Mouse (Mus musculus) E14TG2a.4 (cell line): ENCODE data around the gene Pla2g12b.

Experiments
- CTCF ChIP-seq: conservative IDR thresholded peaks from 2 replicates; pipeline ENCODE4 v1.5.1; 2014; ENCODE audit warnings: low read length
- POU5F1 ChIP-seq: IDR thresholded peaks from 2 replicates; pipeline ENCODE4 v1.6.1; 2014; ENCODE audit warnings: low read length, borderline replicate concordance

DNA sequence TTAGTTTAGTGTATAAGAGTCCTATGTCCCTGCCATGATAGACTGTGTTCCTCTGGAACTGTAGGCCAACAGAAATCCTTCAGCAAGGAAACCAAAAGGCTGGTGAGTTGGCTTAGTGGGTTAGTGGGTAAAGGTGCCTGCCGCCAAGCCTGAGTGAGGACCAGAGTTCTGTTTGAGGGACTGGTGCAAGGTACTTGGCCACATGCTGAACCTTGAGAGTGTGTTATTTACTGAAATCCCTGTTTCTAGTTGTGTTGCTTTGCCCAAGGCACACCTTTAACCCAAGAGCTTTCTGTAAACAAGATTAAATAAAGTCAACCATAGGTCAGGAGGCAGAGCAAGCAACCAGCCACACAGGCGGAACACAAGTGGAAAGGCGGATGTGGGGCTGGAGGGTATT, 62.1 kb downstream of the Pla2g12b start:
- TF ChIP-seq CTCF (no peak), POU5F1 (no peak)
